Mouse (Mus musculus) neural tube, embryonic 13.5 days (tissue): ENCODE measurements at regions not wholly inside any gene's neighbourhood (a gene's known extent, or its start where the extent isn't known, plus 50 kb on each side); places are given as distances from the start of the nearest gene placed in this dataset.

Experiments used
- ATAC-seq: fragments of 200-750 bp; cut with Nextera tagmentation; 2 replicates; pipeline ENCODE4 v1.8.0; 2017; ENCODE audit warnings: low read depth, mild to moderate bottlenecking, moderate TSS enrichment, moderate library complexity
- H3K27ac ChIP-seq: fragments of 300-500 bp; sonication (generic); replicated peaks from 2 replicates; pipeline ENCODE4 v1.5.1; 2015; ENCODE audit warnings: moderate library complexity, mild to moderate bottlenecking, inconsistent platforms
- H3K27me3 ChIP-seq: fragments of 300-500 bp; sonication (generic); 2 replicates; pipeline ENCODE4 v1.6.1; 2015; ENCODE audit warnings: mild to moderate bottlenecking, inconsistent platforms
- H3K36me3 ChIP-seq: fragments of 300-500 bp; sonication (generic); 2 replicates; pipeline ENCODE4 v1.6.1; 2015; ENCODE audit warnings: mild to moderate bottlenecking, inconsistent platforms
- H3K4me1 ChIP-seq: fragments of 300-500 bp; sonication (generic); replicated peaks from 2 replicates; pipeline ENCODE4 v1.6.1; 2015; ENCODE audit warnings: inconsistent platforms
- H3K4me2 ChIP-seq: fragments of 300-500 bp; sonication (generic); 2 replicates; pipeline ENCODE4 v1.6.1; 2015; ENCODE audit warnings: inconsistent platforms, mild to moderate bottlenecking, moderate library complexity
- H3K4me3 ChIP-seq: fragments of 300-500 bp; sonication (generic); 2 replicates; pipeline ENCODE4 v1.5.1; 2015; ENCODE audit warnings: mild to moderate bottlenecking, inconsistent platforms
- H3K9ac ChIP-seq: fragments of 300-500 bp; sonication (generic); 2 replicates; pipeline ENCODE4 v1.6.1; 2015; ENCODE audit warnings: moderate library complexity, mild to moderate bottlenecking, inconsistent platforms
- H3K9me3 ChIP-seq: fragments of 300-500 bp; sonication (generic); 2 replicates; pipeline ENCODE4 v1.6.1; 2016; ENCODE audit warnings: inconsistent platforms
- WGBS: fragments of 180-500 bp; shearing (Covaris S2); methylation state at CpG from one replicate; pipeline ENCODE4 v1.1.7; 2015; 5-methylcytosine and 5-hydroxymethylcytosine counted together

DNA sequence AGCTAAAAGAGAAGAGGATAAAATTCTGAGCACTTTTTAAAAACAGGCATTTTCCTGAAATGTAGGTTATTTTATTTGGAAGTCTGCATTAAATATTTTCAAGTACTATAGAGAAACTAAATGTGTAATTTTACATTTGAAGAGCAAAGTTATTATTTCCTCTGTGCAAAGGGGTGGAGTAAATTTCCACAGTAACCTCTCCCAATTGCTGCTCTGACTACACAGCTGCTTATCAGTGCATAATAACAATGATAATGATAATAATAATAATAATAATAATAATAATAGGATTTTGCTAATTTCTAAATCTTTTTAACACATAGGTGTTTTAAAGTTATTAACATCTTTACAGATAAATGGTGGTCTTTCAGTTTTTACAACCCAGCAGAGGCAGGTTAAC, 258.5 kb downstream of the Gm10295 start:
- Histone ChIP-seq H3K9me3 (no peaks in the 10 kb centered on the region), H3K9ac (no peak overlapping the region), H3K4me2 (no peak overlapping the region), H3K27me3 (no peaks in the 10 kb centered on the region), H3K4me3 (no peak overlapping the region), H3K4me1 (no peaks in the 10 kb centered on the region), H3K27ac (no peak overlapping the region), H3K36me3 (no peaks in the 10 kb centered on the region)
- ATAC-seq: no peak

DNA sequence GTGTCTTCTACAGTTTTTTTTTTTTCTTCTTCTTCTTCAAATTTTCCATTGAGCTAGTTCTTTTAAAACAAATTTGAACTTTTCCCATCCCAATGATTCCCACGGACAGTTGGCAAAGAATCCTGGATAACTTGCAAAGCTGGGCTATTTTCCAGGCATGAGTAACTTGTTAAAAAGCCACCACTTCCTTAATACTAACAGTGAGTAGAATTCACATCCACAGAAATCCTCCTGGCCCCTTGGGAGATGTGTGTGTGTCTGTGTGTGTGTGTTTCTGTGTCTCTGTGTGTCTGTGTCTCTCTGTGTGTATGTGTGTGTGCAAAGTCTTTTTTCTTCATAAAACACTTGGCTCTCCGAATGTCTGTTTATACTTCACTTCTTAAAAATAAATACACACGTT, 259.0 kb downstream of the Gm10295 start:
- Histone ChIP-seq H3K27me3 (no peaks in the 10 kb centered on the region), H3K4me3 (no peak overlapping the region), H3K9ac (no peak overlapping the region), H3K27ac (no peak overlapping the region), H3K4me2 (no peak overlapping the region), H3K9me3 (no peaks in the 10 kb centered on the region), H3K36me3 (no peaks in the 10 kb centered on the region), H3K4me1 (no peaks in the 10 kb centered on the region)
- WGBS: 73% methylated on average over 3 of the region's 3 CpGs
- ATAC-seq: no peak

DNA sequence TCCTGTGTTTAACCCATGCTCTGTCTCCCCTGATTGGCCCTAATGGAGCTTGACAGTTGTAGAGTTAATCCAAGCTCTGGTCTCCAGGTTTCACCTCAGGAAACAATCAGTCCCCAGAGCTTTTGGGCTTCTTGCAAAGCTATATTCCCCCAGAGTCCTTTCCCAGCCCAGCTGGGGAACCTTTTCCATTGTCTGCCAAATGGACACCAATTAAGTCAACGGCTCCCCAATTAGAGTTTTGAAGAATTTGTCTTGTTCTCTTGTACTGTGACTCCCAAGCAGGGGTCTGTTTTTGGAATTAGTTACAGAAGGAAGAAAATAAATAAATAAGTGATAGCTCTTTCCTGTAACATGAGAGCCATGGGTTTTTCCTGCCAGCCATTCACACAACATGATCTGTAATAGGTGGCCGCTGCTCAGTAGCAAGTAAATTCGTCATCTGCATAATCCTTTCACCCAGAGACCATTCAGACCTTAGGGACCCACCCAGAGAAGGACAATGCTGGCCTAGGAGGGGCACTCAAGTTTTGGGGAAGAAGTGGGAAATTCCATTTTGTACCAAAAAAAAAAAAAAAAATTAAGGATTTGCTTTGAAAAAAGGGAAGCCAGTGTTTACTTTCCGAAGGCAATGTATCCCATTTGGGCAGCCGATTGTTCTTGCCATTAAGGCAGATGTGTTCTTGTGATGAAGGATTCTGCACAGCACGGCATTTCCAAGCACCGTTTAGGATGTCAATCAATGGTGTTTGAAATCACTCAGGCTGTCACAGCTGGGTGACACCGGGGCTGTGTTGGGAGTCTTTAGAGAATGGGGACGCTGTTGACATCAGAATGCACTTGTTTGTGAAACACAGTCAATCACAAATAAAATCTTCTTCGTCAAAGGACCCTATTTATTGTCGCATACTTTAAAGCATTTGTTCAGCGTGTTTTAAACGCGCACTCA, 286.6 kb downstream of the Gm10295 start:
- ATAC-seq: no peak
- Histone ChIP-seq H3K27ac (no peak overlapping the region), H3K4me3 (no peak overlapping the region), H3K9me3 (no peaks in the 10 kb centered on the region), H3K36me3 (no peaks in the 10 kb centered on the region), H3K4me2 (0 out of 2 replicates have a peak overlapping the region, but pooled peaks have one; percentile 1), H3K4me1 (peaks cover 12% of the 10 kb centered on the region), H3K9ac (no peak overlapping the region), H3K27me3 (no peaks in the 10 kb centered on the region)
- WGBS: 22% methylated on average over 14 of the region's 14 CpGs

DNA sequence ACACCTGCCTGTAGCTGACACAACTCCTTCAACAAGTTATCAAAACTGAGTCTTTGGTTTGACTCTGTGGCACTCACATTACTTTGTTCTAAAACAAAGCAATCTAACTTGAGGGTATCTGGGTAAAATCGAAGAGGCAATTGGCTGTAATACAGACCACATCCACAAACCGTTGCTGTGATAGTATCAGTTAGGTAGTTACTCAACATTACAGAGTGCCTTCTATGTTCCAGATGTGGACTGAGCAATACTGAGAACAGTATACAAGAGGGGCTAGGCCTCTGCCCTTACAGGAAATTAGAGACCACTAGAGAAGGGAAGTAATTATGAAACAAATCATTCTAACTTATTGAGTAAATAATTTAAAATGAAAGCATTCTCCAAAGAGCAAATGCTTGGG, 300.5 kb downstream of the Gm10295 start:
- H3K4me3 ChIP-seq: no peak overlapping the region
- no peak overlapping the region for H3K9ac ChIP-seq
- peaks cover 7% of the 10 kb centered on the region; the same call in 1 of the 2 replicates for H3K4me1 ChIP-seq
- no peak overlapping the region for H3K4me2 ChIP-seq
- H3K27me3 ChIP-seq: no peaks in the 10 kb centered on the region
- no peaks in the 10 kb centered on the region for H3K36me3 ChIP-seq
- no peak for ATAC-seq
- 93% methylated on average over 2 of the region's 2 CpGs for WGBS
- no peaks in the 10 kb centered on the region for H3K9me3 ChIP-seq
- H3K27ac ChIP-seq: no peak overlapping the region

DNA sequence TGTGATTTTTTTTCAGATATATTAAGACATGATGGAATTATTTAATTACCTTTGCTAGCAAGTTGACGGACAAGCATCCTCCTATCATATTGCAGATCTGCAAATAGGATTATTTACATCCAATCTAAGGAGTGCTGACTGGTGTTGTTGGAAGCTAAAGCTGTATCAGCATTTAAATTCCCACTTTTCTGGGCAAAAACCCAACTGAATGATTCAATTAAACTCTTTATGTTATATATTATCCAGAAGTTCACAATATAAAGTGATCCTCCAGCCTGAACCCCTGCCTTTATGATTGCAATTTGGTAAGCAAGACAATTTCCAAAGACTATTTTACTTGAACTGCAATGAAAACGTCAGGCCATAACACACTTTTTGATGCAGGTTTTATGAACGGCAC, 304.1 kb downstream of the Gm10295 start:
- Histone ChIP-seq H3K4me3 (no peak overlapping the region), H3K27ac (no peak overlapping the region), H3K9ac (no peak overlapping the region), H3K27me3 (no peaks in the 10 kb centered on the region), H3K4me2 (0 out of 2 replicates have a peak overlapping the region, but pooled peaks have one; percentile 18), H3K9me3 (no peaks in the 10 kb centered on the region), H3K4me1 (peaks cover 7% of the 10 kb centered on the region; the same call in 1 of the 2 replicates), H3K36me3 (no peaks in the 10 kb centered on the region)
- ATAC-seq: no peak
- 52% methylated on average over 3 of the region's 3 CpGs for WGBS

DNA sequence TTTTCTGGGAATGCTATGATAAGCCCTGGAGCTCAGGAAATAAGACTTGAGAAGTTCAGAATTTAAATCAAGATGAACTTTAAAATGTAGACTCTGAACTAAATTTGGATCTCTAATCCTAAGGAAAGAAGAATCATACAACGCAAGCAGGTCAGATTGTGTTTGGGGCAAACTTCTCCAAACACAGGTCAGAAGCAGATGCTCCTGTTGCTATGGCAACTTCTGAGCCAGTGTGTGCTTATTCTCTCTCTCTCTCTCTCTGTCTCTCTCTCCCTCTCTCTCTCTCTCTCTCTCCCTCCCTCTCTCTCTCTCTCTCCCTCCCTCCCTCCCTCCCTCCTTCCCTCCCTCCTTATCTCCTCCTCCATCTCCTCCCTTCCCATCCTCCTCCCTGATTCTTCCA, 304.7 kb downstream of the Gm10295 start:
- no peaks in the 10 kb centered on the region for H3K27me3 ChIP-seq
- 67% methylated on average over 1 of the region's 1 CpGs for WGBS
- peaks cover 7% of the 10 kb centered on the region; the same call in 1 of the 2 replicates for H3K4me1 ChIP-seq
- ATAC-seq: no peak
- no peak overlapping the region for H3K4me3 ChIP-seq
- H3K9ac ChIP-seq: no peak overlapping the region
- no peak overlapping the region for H3K27ac ChIP-seq
- H3K9me3 ChIP-seq: no peaks in the 10 kb centered on the region
- no peak overlapping the region for H3K4me2 ChIP-seq
- no peaks in the 10 kb centered on the region for H3K36me3 ChIP-seq

DNA sequence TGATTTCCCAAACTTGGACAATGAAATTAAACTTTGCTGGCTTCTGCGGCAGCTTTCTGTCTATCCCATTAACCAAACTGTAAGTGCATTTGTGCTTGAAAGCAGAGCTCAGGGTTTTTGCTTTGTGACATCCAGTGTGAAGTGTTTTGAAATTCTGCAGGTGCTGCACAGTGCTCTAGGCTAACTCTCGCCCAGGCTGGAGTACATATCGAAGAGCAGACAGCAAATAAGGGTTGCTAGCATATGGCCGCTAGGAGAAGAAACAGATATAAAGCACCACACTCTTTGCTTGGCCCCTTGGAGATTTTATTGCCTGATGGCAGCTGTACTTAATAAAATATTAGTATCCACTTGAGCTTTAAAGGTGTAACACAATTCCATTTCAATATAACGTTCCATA, 307.5 kb downstream of the Gm10295 start:
- Histone ChIP-seq H3K36me3 (no peaks in the 10 kb centered on the region), H3K4me3 (no peak overlapping the region), H3K9ac (no peak overlapping the region), H3K9me3 (no peaks in the 10 kb centered on the region), H3K4me2 (no peak overlapping the region), H3K27ac (no peak overlapping the region), H3K27me3 (no peaks in the 10 kb centered on the region), H3K4me1 (peaks cover 7% of the 10 kb centered on the region; the same call in 1 of the 2 replicates)
- ATAC-seq: no peak
- WGBS: 77% methylated on average over 5 of the region's 5 CpGs

DNA sequence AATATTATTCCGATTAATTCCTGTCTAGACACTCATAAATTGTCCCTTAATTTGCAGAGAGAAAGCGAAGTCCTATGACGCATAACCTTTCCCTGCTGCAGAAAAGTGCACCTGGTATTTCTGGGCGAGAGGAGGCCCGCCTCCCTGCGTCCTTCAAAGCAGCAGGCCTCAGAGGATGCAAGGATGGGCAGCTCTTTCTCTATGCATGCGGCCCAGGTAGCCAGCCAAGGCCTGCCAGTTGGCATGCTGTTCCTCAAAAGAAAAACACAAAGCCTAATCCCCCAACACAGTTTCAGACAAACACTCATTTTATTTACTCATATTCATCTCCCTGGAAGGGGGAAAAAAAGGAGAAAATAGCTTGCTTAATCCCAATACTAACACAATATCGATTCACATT, 308.2 kb downstream of the Gm10295 start:
- H3K4me3 ChIP-seq: no peak overlapping the region
- no peak overlapping the region for H3K27ac ChIP-seq
- H3K4me2 ChIP-seq: no peak overlapping the region
- peaks cover 7% of the 10 kb centered on the region; the same call in 1 of the 2 replicates for H3K4me1 ChIP-seq
- ATAC-seq: no peak
- no peaks in the 10 kb centered on the region for H3K27me3 ChIP-seq
- H3K36me3 ChIP-seq: no peaks in the 10 kb centered on the region
- H3K9me3 ChIP-seq: no peaks in the 10 kb centered on the region
- H3K9ac ChIP-seq: no peak overlapping the region
- WGBS: 55% methylated on average over 8 of the region's 8 CpGs

DNA sequence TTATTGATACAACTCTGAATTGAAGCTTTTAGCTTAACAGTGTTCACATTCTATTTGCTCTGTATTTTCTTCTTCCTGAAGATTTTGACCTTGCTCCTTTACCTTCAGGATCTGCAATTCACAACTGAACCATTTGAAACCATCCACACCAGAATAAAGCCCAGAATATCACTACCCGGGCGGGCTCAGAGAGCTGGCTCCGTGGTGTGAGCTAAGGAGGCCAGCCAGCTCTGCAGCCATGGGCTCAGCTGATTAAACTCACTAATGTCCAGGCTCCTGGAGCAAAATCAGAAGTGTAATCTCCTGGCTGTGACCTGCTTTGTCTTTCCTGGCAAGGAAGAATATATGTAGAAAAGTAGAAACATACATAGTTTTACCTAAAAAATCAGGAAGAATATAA, 309.9 kb downstream of the Gm10295 start:
- no peak for ATAC-seq
- Histone ChIP-seq H3K27ac (no peak overlapping the region), H3K9me3 (no peaks in the 10 kb centered on the region), H3K4me3 (no peak overlapping the region), H3K9ac (no peak overlapping the region), H3K36me3 (no peaks in the 10 kb centered on the region), H3K27me3 (no peaks in the 10 kb centered on the region), H3K4me1 (no peaks in the 10 kb centered on the region), H3K4me2 (no peak overlapping the region)
- 73% methylated on average over 3 of the region's 3 CpGs for WGBS

DNA sequence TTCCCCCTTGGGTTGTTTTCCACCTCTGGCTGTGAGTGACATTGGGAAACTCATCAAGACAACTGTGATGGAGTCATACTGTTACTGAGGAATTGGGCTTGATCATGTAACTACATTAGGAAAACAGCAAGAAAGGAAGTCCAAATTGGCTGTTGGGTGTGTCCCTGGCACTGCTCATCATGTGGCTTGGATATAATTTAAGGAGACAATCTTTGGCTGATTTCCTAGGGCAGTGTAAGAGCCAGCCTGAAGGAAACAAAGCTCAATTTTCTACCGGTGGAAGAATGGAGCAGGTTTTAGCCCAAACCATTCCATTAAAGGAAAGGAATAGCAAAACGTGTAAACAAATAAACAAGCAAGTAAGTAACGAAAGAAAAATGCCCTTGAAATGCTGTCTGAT, 310.4 kb downstream of the Gm10295 start:
- 85% methylated on average over 3 of the region's 3 CpGs for WGBS
- no peaks in the 10 kb centered on the region for H3K36me3 ChIP-seq
- H3K4me2 ChIP-seq: no peak overlapping the region
- no peak overlapping the region for H3K27ac ChIP-seq
- H3K9ac ChIP-seq: no peak overlapping the region
- no peaks in the 10 kb centered on the region for H3K9me3 ChIP-seq
- H3K4me1 ChIP-seq: no peaks in the 10 kb centered on the region
- H3K4me3 ChIP-seq: no peak overlapping the region
- no peak for ATAC-seq
- no peaks in the 10 kb centered on the region for H3K27me3 ChIP-seq

DNA sequence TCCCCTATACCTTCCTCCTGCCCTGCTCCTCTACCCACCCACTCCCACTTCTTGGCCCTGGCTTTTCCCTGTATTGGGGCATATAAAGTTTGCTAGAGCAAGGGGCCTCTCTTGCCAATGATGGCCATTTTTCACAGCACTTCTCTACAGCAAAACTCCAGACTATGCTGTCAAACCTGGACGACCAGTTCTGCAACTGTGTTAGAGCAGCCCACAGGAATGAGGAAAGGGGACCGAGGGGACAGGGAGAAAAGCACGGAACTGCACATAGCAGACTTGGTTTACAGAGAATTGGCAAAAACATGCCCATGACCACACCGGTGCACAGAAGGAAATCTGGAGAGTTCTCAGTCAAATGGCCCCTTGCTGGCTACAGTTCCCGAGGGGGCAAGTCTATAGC, 312.7 kb downstream of the Gm10295 start:
- ATAC-seq: no peak
- 80% methylated on average over 5 of the region's 5 CpGs for WGBS

DNA sequence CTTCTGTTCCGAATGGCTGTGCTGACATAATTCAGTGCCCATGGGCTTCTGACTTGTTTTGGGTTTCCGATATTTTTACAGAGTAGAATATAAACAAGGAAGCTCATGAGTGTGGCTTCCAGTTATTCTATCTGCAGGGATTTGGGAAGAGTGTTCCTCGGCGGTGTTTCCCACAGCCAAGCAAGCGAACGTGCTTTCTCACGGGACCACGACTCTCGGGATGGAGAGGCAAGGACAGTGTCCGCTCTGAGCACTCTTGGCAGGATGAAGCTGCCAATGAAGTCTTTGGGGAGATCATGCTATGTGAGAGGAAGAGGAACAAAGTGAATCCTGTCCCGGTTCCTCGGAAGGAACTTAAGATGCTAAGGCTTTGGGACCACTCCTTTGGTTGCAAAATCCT, 318.2 kb downstream of the Gm10295 start:
- Histone ChIP-seq H3K9me3 (no peaks in the 10 kb centered on the region), H3K27me3 (no peaks in the 10 kb centered on the region), H3K4me1 (no peaks in the 10 kb centered on the region), H3K27ac (no peak overlapping the region), H3K4me3 (no peak overlapping the region), H3K36me3 (no peaks in the 10 kb centered on the region), H3K4me2 (no peak overlapping the region), H3K9ac (no peak overlapping the region)
- 84% methylated on average over 12 of the region's 12 CpGs for WGBS
- no peak for ATAC-seq

More for the DNA sequence above, 312.7 kb downstream of the Gm10295 start:
- Histone ChIP-seq H3K9me3 (no peaks in the 10 kb centered on the region), H3K36me3 (no peaks in the 10 kb centered on the region), H3K4me1 (no peaks in the 10 kb centered on the region), H3K9ac (no peak overlapping the region), H3K4me3 (no peak overlapping the region), H3K4me2 (no peak overlapping the region), H3K27ac (no peak overlapping the region), H3K27me3 (no peaks in the 10 kb centered on the region)
